In the genomic region with DNA sequence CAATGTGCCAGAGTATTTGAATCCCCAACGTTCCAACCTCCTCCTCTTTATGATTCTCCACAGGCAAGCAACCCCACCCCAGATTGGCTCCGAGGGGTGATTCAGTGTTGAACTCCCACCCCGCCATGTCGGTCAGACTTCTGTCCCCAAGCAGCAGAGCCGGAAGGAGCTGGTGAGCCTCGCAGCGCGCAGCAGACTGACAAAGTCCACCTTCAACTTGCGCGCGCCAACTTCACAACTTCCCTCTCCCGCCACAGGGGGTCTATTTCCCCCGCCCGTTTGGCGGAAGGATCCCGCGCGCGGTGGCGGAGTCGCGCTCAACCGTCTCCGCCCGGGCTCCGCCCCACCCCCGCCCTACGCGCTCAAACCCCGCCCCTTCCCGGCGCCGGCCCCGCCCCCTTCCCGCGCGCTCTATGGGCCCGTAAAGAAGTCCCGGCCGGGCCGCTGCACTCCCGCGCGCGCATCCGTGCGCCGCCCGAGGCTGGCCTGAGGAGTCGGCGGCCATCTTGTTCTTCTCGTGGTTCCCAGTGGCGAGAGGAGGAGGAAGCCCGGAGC, we compare ENCODE assay signal across 7 mouse cellular contexts. TPM values are rescaled to one million over a fixed set of nuclear protein-coding genes. Genes with fewer than 3 reads are reported as not detected.
A peak's percentile ranks its signal among the peaks of the same experiment; 100 is the strongest.
DNase-seq lines count a peak whose midpoint lies in the region; ATAC-seq and TF ChIP-seq lines count a peak whose summit lies in the region.

A gene (plus strand): TSS at position 452 of the 555 bp plus-strand sequence.

- H3K4me3 ChIP-seq in intestine, postnatal 0 days (ENCODE audit: low read depth, low read length), result peak within 1 kb of the TSS; percentile 84
- peak within 1 kb of the TSS; percentile 90 for H3K4me3 ChIP-seq in limb, embryonic 11.5 days (ENCODE audit: low read depth, low read length)
- peak within 1 kb of the TSS; percentile 88 for H3K4me3 ChIP-seq in midbrain, embryonic 14.5 days (replicated peaks; ENCODE audit: low read depth, low read length)

- H3K4me2 ChIP-seq in intestine, postnatal 0 days (replicated peaks; ENCODE audit: low read depth), result peak within 1 kb of the TSS; percentile 65
- peak within 1 kb of the TSS; percentile 69 for H3K4me2 ChIP-seq in limb, embryonic 11.5 days (ENCODE audit: low read depth, severe bottlenecking)
- peak within 1 kb of the TSS; percentile 78 for H3K4me2 ChIP-seq in midbrain, embryonic 14.5 days (ENCODE audit: low read length)

- H3K4me1 ChIP-seq in intestine, postnatal 0 days (replicated peaks; ENCODE audit: control insufficient read depth, insufficient read depth, low read length), result peaks cover 13% of the 10 kb centered on the region; the same call in 1 of the 2 replicates
- H3K4me1 ChIP-seq in limb, embryonic 11.5 days (ENCODE audit: control insufficient read depth, insufficient read depth, low read length), result peaks cover 14% of the 10 kb centered on the region
- peaks cover 38% of the 10 kb centered on the region for H3K4me1 ChIP-seq in midbrain, embryonic 14.5 days (ENCODE audit: control insufficient read depth, insufficient read depth, low read length)

- H3K27me3 ChIP-seq in intestine, postnatal 0 days (replicated peaks; ENCODE audit: control insufficient read depth, insufficient read depth, low read length), result no peaks in the 10 kb centered on the region
- no peaks in the 10 kb centered on the region for H3K27me3 ChIP-seq in limb, embryonic 11.5 days (ENCODE audit: control insufficient read depth, insufficient read depth, low read length)
- H3K27me3 ChIP-seq in midbrain, embryonic 14.5 days (ENCODE audit: control insufficient read depth, insufficient read depth, low read length), result no peaks in the 10 kb centered on the region

- peak within 1 kb of the TSS; percentile 90 for H3K27ac ChIP-seq in intestine, postnatal 0 days (ENCODE audit: low read depth, low read length)
- peak within 1 kb of the TSS; percentile 55 for H3K27ac ChIP-seq in limb, embryonic 11.5 days (replicated peaks; ENCODE audit: low read depth, low read length)
- peak within 1 kb of the TSS; percentile 85 for H3K27ac ChIP-seq in midbrain, embryonic 14.5 days (replicated peaks; ENCODE audit: low read depth, low read length)

- 1% methylated on average over 32 of the region's 54 CpGs for WGBS in intestine, postnatal 0 days
- WGBS in limb, embryonic 11.5 days, result under 1% methylated on average over 48 of the region's 54 CpGs
- under 1% methylated on average over 50 of the region's 54 CpGs for WGBS in midbrain, embryonic 14.5 days

- peak within 1 kb of the TSS; percentile 82 for H3K9ac ChIP-seq in intestine, postnatal 0 days (ENCODE audit: low read depth, low read length)
- peak within 1 kb of the TSS; percentile 90 for H3K9ac ChIP-seq in limb, embryonic 11.5 days (ENCODE audit: low read length)
- H3K9ac ChIP-seq in midbrain, embryonic 14.5 days (replicated peaks; ENCODE audit: low read length), result peak within 1 kb of the TSS; percentile 95

- H3K36me3 ChIP-seq in intestine, postnatal 0 days (ENCODE audit: control insufficient read depth, insufficient read depth), result no peaks in the 10 kb centered on the region
- H3K36me3 ChIP-seq in limb, embryonic 11.5 days (ENCODE audit: control insufficient read depth, insufficient read depth, low read length), result peaks cover 11% of the 10 kb centered on the region; the same call in 1 of the 2 replicates
- H3K36me3 ChIP-seq in midbrain, embryonic 14.5 days (ENCODE audit: control insufficient read depth, insufficient read depth, low read length), result peaks cover 11% of the 10 kb centered on the region; the same call in 1 of the 2 replicates

- peak; percentile 63 for TF ChIP-seq CTCF in intestine, postnatal 0 days (IDR thresholded peaks at IDR 0.05; ENCODE audit: low read depth)

- DNase-seq in adrenal gland, adult 8-10 months, result peak; percentile 83
- DNase-seq in embryo, embryonic 11.5 days (ENCODE audit: low read depth, low spot score), result peak; percentile 91
- DNase-seq in gonadal fat pad, adult 2 months (ENCODE audit: low read depth), result no peak
- peak; percentile 99 for DNase-seq in limb, embryonic 11.5 days (ENCODE audit: low spot score)
- peak; percentile 98 for DNase-seq in midbrain, embryonic 14.5 days
- DNase-seq in spleen, adult 18-20 months, result peak; percentile 86 to 88

- no peaks in the 10 kb centered on the region for H3K9me3 ChIP-seq in intestine, postnatal 0 days (ENCODE audit: control insufficient read depth)
- H3K9me3 ChIP-seq in limb, embryonic 11.5 days (ENCODE audit: control insufficient read depth, low read length), result no peaks in the 10 kb centered on the region
- H3K9me3 ChIP-seq in midbrain, embryonic 14.5 days (ENCODE audit: control insufficient read depth, low read length), result no peaks in the 10 kb centered on the region

- ATAC-seq in intestine, postnatal 0 days, result peak; percentile 89
- peak; percentile 88 for ATAC-seq in limb, embryonic 11.5 days (ENCODE audit: insufficient number of reproducible peaks, low FRiP score, low TSS enrichment, low read depth)
- peak; percentile 95 for ATAC-seq in midbrain, embryonic 14.5 days (ENCODE audit: low FRiP score, low TSS enrichment)

RNA-seq across cellular contexts. Expression of the gene that starts here (rescaled TPM):
- total RNA-seq in adrenal gland, adult 8-10 months (2022), result 100 to 1,000 TPM; 122 to 226 (median 188) TPM
- polyA plus RNA-seq in gonadal fat pad, adult 2 months (2012; rRNA removed), result 97.8 and 104 TPM in 2 replicates
- polyA plus RNA-seq in intestine, postnatal 0 days (2015; fragmentation: Nextera tagmentation; extraction: Ambion mirVana), result 138 and 144 TPM in 2 replicates
- 314 and 346 TPM in 2 replicates for polyA plus RNA-seq in limb, embryonic 11.5 days (2014; fragmentation: Nextera tagmentation; extraction: Ambion mirVana)
- 232 and 238 TPM in 2 replicates for polyA plus RNA-seq in midbrain, embryonic 14.5 days (2014; fragmentation: Nextera tagmentation; extraction: Ambion mirVana)
